Mouse (Mus musculus) activated CD4-positive, CD25-positive, alpha-beta regulatory T cell (primary cell): Measurements from ENCODE around the gene Pigt. TPM values are rescaled to one million over a fixed set of nuclear protein-coding genes. Genes with fewer than 3 reads are reported as not detected.

Experiments
- polyA plus RNA-seq, 2 experiments: library from polyadenylated mRNA; unstranded; fragments of 100-300 nt; shearing (Covaris generic); gene quantifications; one replicate each; pipeline ENCODE4 v1.2.1; 2017

Pigt gene
- 10 to 100 TPM; 32.7 to 39.1 TPM for polyA plus RNA-seq

DNA sequence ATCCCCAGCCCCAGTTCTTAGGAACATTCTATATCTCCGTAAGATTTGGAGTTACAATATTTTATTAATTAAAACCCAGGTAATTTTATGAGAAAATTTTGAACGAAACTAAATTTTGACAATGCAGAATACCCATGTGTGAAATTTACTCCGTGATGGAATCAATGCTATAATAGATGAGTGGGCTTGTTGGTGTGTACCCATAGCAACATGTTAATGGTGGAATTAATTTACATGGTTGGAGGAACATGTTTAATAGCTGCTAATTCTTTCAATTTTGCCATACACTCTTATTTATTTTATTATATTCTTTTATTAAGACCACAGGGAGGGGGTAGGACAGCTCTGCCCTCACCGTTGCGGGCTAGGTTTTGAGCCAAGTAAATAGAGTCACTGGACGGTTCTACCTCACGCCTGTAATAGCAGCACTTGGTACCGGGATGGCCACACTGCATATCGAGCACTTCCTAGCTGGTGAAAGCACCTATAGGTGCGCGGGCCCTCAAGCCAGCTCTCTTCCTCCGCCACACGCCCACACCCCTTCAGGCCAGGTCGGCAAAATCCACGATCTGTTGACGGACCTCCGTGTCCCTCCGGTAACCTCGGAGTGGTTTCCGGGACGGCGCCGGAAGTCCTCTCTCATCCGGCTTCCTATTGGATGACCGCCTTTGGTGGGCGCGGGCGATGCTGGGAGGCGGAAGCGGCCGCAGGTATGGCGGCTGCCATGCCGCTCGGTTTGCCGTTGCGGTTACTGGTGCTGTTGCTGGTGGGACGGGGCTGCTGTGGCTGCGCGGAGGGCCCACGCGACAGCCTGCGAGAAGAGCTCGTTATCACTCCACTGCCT is at the start of gene Pigt:
Gene Pigt, plus strand, starts transcription at position 674 of the 844 bp plus-strand sequence.

DNA sequence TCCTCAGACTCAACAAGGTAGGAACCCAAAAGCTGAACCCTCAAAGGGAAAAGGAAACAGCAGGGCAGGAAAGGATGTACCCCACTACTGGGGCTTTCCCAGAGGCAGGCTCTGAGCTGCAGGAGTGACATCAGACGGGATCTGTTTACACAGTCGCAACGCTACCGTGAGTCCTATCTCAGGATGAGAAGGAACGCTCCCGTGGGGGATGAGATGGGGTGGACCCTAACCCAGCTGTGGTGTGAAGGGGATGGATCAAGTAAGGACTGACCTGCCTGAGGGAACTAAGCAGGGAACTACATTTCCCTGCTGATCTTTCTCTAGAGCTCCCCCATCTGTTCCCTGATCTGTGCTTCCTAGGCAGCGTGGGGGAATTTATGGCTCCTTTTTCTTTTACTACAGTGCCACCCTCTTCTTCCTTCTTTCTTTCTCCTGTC is 40.4 kb upstream of the Pigt start, which contains the start of gene Sys1:
Gene Sys1, plus strand, starts transcription at position 101 of the 437 bp plus-strand sequence.

DNA sequence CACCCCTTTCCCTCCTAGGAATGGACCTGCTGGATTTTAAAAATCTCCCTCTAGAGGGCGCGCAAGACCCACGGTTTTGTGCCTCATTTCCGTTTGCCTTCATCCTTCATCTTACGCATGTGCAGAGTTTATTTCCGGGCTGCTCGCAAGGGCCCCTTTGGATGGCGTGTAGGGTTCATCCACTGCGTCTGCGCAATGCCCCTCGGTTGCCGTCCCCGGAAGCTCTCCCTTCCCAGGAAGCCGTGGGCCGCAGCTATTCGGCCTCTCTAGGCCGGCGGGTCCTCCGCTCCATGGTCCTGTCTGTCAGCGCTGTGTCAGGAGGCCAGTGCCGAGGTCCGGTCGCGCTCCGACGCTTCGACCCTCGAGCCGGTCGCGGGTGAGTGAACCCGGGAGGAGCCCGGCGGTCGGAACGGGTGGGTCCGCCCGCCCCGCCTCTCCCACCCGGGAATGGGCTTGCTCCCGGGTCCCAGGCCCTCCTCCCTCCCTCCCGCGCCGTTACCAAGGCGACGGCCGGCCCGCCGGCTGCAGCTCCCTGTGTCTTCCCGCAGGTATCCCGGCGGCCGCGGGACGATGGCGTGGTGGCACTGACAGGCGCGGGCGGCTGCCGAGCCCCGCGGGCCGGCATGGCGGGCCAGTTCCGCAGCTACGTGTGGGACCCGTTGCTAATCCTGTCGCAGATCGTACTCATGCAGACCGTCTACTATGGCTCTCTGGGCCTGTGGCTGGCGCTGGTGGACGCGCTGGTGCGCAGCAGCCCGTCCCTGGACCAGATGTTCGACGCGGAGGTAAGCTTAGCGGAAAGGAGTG is 36.4 kb upstream of the Pigt start, which contains the start of gene Gm20458:
Gene Gm20458, plus strand, starts transcription at position 223 of the 807 bp plus-strand sequence.

DNA sequence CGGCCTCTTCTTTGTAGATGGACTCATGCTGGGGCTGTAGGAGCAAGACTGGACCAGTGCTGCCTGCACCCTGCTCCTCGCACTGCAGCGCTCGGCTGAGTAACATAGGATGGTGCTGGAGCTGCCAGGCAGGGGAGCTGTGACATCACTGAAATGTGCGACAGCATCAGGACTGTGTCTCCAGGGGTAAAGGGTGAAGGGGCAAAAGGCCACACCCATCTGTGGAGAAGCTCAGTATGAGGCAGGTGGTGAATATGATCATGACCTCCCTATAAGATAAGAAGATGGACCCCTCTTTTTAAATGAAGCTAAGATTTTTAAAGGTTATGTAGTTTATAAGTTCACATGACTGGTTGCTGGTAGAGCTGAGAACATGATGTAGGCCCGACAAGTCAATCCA is 23.7 kb upstream of the Pigt start, which contains the start of gene Trp53tg5:
Gene Trp53tg5, minus strand, starts transcription at position 101 of the 400 bp plus-strand sequence.

DNA sequence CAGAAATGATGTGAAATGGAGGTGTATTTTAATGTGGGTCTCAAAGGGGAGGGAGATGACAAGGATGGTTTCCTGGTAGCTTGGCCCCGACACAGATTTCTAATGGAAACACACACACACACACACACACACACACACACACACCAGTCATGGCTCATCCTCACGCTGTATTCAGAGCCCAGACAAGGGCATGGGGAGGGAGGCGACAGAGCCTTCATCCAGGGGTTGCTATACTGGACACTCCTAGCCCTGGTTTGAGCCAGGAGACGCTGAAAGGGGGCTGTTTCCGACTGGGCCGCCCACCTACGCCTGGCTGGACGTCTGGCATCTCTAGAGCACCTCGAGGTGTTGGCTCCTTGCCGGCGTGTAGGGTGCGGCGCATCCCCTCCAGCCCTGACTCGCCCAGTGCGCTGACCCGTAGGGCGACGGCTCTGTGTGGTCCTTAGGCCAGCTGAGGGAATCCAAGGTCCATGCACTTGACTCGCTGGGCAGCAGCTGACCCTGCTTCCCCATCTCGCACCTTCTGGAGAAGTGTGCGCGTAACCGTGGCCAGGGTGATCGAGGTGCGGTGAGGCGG is 11.6 kb upstream of the Pigt start, which contains the start of gene Dbndd2:
Gene Dbndd2, plus strand, starts transcription at position 426 of the 577 bp plus-strand sequence.

Other genes with a start within 250 kb of the Pigt start
- gene Svs3b, start 240.9 kb upstream of the Pigt start, polyA plus RNA-seq: not detected
- gene Svs4, start 219.1 kb upstream of the Pigt start, polyA plus RNA-seq: not detected
- not detected for gene Svs3a, start 208.3 kb upstream of the Pigt start, polyA plus RNA-seq
- not detected for gene Svs6, start 180.8 kb upstream of the Pigt start, polyA plus RNA-seq
- not detected for gene Svs5, start 164.8 kb upstream of the Pigt start, polyA plus RNA-seq
- 10 to 100 TPM in 1 of 2 experiments, 1 to 10 TPM in 1; 8.3 to 12.3 TPM for gene Slpi, start 108.4 kb upstream of the Pigt start, polyA plus RNA-seq
- not detected for gene Rbpjl, start 94.4 kb upstream of the Pigt start, polyA plus RNA-seq
- gene Matn4, start 92.4 kb upstream of the Pigt start, polyA plus RNA-seq: not detected
- 10 to 100 TPM in 1 of 2 experiments, 1 to 10 TPM in 1; 2.1 to 10.2 TPM for gene Sdc4, start 53.6 kb upstream of the Pigt start, polyA plus RNA-seq
- gene Sys1, start 40.6 kb upstream of the Pigt start, polyA plus RNA-seq: 100 to 1,000 TPM; 109 to 126 TPM
- gene Gm20458, start 36.6 kb upstream of the Pigt start, polyA plus RNA-seq: 10 to 100 TPM; 11.8 to 17.1 TPM
- gene Trp53tg5, start 23.8 kb upstream of the Pigt start, polyA plus RNA-seq: under 1 TPM in 1 of 2 experiments, not detected in 1; 0.24 TPM
- gene Dbndd2, start 11.4 kb upstream of the Pigt start, polyA plus RNA-seq: 1 to 10 TPM; 3.5 to 4.9 TPM
- 1 to 10 TPM in 1 of 2 experiments, under 1 TPM in 1; 0.43 to 1.1 TPM for gene Wfdc2, start 64.9 kb downstream of the Pigt start, polyA plus RNA-seq
- not detected for gene Spint3, start 75.9 kb downstream of the Pigt start, polyA plus RNA-seq
- gene Wfdc6a, start 87.9 kb downstream of the Pigt start, polyA plus RNA-seq: not detected
- gene Eppin, start 96.1 kb downstream of the Pigt start, polyA plus RNA-seq: not detected
- gene Wfdc6b, start 116.0 kb downstream of the Pigt start, polyA plus RNA-seq: under 1 TPM in 1 of 2 experiments, not detected in 1; 0.28 TPM
- gene Wfdc8, start 116.1 kb downstream of the Pigt start, polyA plus RNA-seq: under 1 TPM in 1 of 2 experiments, not detected in 1; 0.12 TPM
- not detected for gene Wfdc16, start 141.3 kb downstream of the Pigt start, polyA plus RNA-seq
- gene Wfdc10, start 158.5 kb downstream of the Pigt start, polyA plus RNA-seq: not detected
- gene Wfdc9, start 159.1 kb downstream of the Pigt start, polyA plus RNA-seq: not detected
- not detected for gene Wfdc11, start 176.6 kb downstream of the Pigt start, polyA plus RNA-seq
- not detected for gene Wfdc13, start 187.6 kb downstream of the Pigt start, polyA plus RNA-seq
- gene Spint4, start 201.0 kb downstream of the Pigt start, polyA plus RNA-seq: not detected
- gene Spint5, start 217.8 kb downstream of the Pigt start, polyA plus RNA-seq: not detected
- gene Wfdc3, start 248.4 kb downstream of the Pigt start, polyA plus RNA-seq: under 1 TPM in 1 of 2 experiments, not detected in 1; 0.49 TPM
- gene Dnttip1, start 248.5 kb downstream of the Pigt start, polyA plus RNA-seq: 10 to 100 TPM; 64.6 to 68.8 TPM